Mouse (Mus musculus): ENCODE results near the gene Kcnd1.

DNA sequence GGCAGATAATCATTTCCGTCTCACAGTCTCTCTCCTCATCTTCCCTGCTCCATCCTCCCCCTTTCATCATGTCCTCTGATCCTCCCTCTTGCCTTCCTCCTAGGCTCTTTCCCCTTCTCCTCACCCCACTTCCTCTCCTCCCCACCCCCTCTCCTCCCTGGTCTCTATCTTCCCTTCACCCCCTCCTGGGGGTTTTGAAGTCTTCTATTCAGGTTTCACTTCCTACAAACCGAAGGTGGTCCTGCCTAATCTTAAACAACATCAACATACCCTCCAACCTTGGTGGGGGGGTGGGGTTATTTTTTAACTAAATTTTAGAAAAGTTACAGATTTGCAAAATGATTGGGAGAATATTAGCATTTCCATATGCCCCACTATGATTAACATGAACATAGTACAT is 46.4 kb downstream of the Kcnd1 start:
- no peak for TF ChIP-seq MAFK (IDR thresholded peaks at IDR 0.05; ENCODE audit: insufficient read depth, low read depth, low read length)
- TF ChIP-seq ZC3H11A (IDR thresholded peaks at IDR 0.05; ENCODE audit: borderline replicate concordance, low read depth, low read length) = no peak

Data from ES-E14 (cell line).